Mouse (Mus musculus) heart, embryonic 13.5 days (tissue): ENCODE results near the gene Zmynd15. TPM values are rescaled to one million over a fixed set of nuclear protein-coding genes. Genes with fewer than 3 reads are reported as not detected.

Experiments
- ATAC-seq: fragments of 200-750 bp; cut with Nextera tagmentation; 2 replicates; pipeline ENCODE4 v1.8.0; 2017; ENCODE audit warnings: moderate TSS enrichment; ENCODE audit not compliant: insufficient number of reproducible peaks, low FRiP score, low TSS enrichment; ENCODE audit errors: extremely low read depth
- H3K27ac ChIP-seq: fragments of 300-500 bp; sonication (generic); replicated peaks from 2 replicates; pipeline ENCODE4 v1.5.1; 2015; ENCODE audit warnings: moderate library complexity, mild to moderate bottlenecking, inconsistent platforms
- H3K27me3 ChIP-seq: fragments of 300-500 bp; sonication (generic); replicated peaks from 2 replicates; pipeline ENCODE4 v1.6.1; 2015; ENCODE audit warnings: mild to moderate bottlenecking, inconsistent platforms
- H3K36me3 ChIP-seq: fragments of 300-500 bp; sonication (generic); 2 replicates; pipeline ENCODE4 v1.6.1; 2015; ENCODE audit warnings: mild to moderate bottlenecking, inconsistent platforms
- H3K4me1 ChIP-seq: fragments of 300-500 bp; sonication (generic); 2 replicates; pipeline ENCODE4 v1.6.1; 2015; ENCODE audit warnings: inconsistent platforms
- H3K4me2 ChIP-seq: fragments of 300-500 bp; sonication (generic); 2 replicates; pipeline ENCODE4 v1.6.1; 2015; ENCODE audit warnings: inconsistent platforms, mild to moderate bottlenecking, moderate library complexity
- H3K4me3 ChIP-seq: fragments of 300-500 bp; sonication (generic); 2 replicates; pipeline ENCODE4 v1.5.1; 2015; ENCODE audit warnings: moderate library complexity, mild to moderate bottlenecking, inconsistent platforms
- H3K9ac ChIP-seq: fragments of 300-500 bp; sonication (generic); 2 replicates; pipeline ENCODE4 v1.6.1; 2015; ENCODE audit warnings: inconsistent platforms, mild to moderate bottlenecking, moderate library complexity
- H3K9me3 ChIP-seq: fragments of 300-500 bp; sonication (generic); 2 replicates; pipeline ENCODE4 v1.6.1; 2016; ENCODE audit warnings: inconsistent platforms
- WGBS: fragments of 180-500 bp; shearing (Covaris S2); methylation state at CpG from one replicate; pipeline ENCODE4 v1.1.7; 2015; ENCODE audit warnings: mixed read lengths; 5-methylcytosine and 5-hydroxymethylcytosine counted together
- polyA plus RNA-seq: library from polyadenylated mRNA; unstranded; fragments of >200 nt; fragmentation: Nextera tagmentation; extraction: Ambion mirVana; gene quantifications from 2 replicates; pipeline ENCODE4 v1.2.1, GENCODE M21; 2015

The Zmynd15 gene
- polyA plus RNA-seq, 1 experiment from 2014 or later, result 1.4 TPM

DNA sequence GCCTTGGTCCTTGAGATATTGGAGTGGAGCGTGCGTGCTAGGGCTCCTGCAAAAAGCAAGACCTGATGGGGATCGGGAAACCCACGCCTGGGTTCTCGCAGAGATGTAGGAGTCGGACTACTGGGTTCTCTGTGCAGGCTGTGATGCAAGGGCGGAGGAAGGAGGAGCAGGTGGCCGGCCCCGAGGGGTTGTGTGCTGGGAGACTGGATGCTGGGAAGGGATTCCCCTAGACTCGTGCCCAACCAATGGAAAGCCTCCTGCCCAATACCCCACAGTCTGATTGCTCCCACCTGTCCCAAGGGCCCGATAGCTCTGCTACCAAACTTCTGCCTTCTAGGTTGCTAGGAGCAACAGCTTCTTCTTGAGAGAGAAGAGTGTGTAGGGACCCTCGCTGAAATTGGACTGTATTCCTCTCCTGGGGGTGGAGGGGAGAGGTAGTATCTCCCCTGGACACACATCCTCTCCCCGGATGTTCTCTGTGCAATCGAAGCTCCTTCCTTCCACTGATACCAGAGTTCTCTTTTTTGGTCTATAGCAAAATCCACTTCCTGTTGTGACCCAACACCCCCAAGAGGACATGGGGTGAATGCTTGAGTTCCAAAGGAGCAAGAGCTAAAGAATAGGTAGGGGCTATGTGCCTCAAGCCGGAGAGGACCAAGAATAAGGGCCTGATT is 26.2 kb upstream of the Zmynd15 start:
- no peak for ATAC-seq
- H3K36me3 ChIP-seq, result peaks cover 24% of the 10 kb centered on the region
- 8% methylated on average over 15 of the region's 15 CpGs for WGBS
- H3K27ac ChIP-seq, result peak overlapping the region; percentile 74
- no peaks in the 10 kb centered on the region for H3K27me3 ChIP-seq
- peak overlapping the region; percentile 75 for H3K4me3 ChIP-seq
- peak overlapping the region; percentile 91 for H3K9ac ChIP-seq
- H3K4me1 ChIP-seq, result peaks cover 18% of the 10 kb centered on the region
- H3K4me2 ChIP-seq, result peak overlapping the region; percentile 91
- no peaks in the 10 kb centered on the region for H3K9me3 ChIP-seq

DNA sequence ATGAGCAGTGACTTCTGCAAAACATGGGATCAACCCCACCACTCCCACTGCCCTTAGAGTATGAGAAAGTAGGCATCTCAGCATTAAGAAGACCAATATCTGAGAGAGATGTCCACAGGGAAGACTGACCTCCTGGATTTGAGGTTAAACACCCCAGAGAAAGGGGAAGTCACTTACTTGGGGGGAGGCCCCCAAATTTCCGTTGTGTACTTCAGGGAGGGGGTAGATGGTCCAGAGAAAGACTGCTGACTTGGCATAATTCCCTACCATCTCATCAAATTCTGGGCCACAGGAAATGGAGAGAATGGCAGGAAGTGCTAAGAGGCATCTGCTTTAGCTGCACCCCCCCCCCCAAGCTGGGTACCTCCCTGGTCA is 25.7 kb upstream of the Zmynd15 start:
- H3K27ac ChIP-seq, result 0 out of 2 replicates have a peak overlapping the region, but pooled peaks have one; percentile 74
- peak overlapping the region; percentile 91 for H3K9ac ChIP-seq
- no peak for ATAC-seq
- H3K4me2 ChIP-seq, result peak overlapping the region; percentile 91
- H3K36me3 ChIP-seq, result peaks cover 29% of the 10 kb centered on the region
- H3K9me3 ChIP-seq, result no peaks in the 10 kb centered on the region
- 68% methylated on average over 1 of the region's 1 CpGs for WGBS
- H3K4me3 ChIP-seq, result peak overlapping the region; percentile 75
- peaks cover 18% of the 10 kb centered on the region for H3K4me1 ChIP-seq
- H3K27me3 ChIP-seq, result no peaks in the 10 kb centered on the region

DNA sequence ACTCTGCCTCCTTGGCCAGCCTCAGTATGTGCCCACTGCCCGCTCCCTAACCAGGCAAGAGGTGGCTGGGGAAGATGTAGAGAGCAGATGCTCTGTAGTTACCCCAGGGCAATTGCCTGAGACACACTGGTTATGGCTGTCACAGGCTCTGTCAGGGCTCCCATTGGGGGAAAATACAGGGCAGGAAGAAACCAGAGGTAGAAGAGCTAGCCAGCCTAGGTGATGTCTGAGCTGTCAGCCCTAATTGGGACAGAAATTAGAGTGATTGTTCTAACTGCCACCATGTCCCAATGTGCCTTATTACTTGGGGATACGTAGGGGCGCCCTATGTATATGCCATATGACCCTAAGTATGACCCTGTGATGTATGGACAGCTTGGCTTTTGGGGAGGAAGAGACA is 25.3 kb upstream of the Zmynd15 start:
- 90% methylated on average over 3 of the region's 3 CpGs for WGBS
- peaks cover 18% of the 10 kb centered on the region for H3K4me1 ChIP-seq
- no peaks in the 10 kb centered on the region for H3K27me3 ChIP-seq
- H3K27ac ChIP-seq, result 0 out of 2 replicates have a peak overlapping the region, but pooled peaks have one; percentile 1
- no peak for ATAC-seq
- H3K4me3 ChIP-seq, result peak overlapping the region; percentile 75
- no peaks in the 10 kb centered on the region for H3K9me3 ChIP-seq
- peak overlapping the region; percentile 91 for H3K4me2 ChIP-seq
- H3K9ac ChIP-seq, result peak overlapping the region; percentile 91; the same call in 1 of the 2 replicates
- H3K36me3 ChIP-seq, result peaks cover 33% of the 10 kb centered on the region

GRCm38 (mm10) chr11:70435476-70435875 is 23.8 kb upstream of the Zmynd15 start:
- Histone ChIP-seq H3K36me3 (peaks cover 49% of the 10 kb centered on the region), H3K27ac (no peak overlapping the region), H3K4me3 (no peak overlapping the region), H3K9me3 (no peaks in the 10 kb centered on the region), H3K9ac (peak overlapping the region; percentile 13; the same call in 1 of the 2 replicates), H3K27me3 (no peaks in the 10 kb centered on the region), H3K4me1 (peaks cover 18% of the 10 kb centered on the region), H3K4me2 (no peak overlapping the region)
- no peak for ATAC-seq
- WGBS, result 59% methylated on average over 5 of the region's 5 CpGs

DNA sequence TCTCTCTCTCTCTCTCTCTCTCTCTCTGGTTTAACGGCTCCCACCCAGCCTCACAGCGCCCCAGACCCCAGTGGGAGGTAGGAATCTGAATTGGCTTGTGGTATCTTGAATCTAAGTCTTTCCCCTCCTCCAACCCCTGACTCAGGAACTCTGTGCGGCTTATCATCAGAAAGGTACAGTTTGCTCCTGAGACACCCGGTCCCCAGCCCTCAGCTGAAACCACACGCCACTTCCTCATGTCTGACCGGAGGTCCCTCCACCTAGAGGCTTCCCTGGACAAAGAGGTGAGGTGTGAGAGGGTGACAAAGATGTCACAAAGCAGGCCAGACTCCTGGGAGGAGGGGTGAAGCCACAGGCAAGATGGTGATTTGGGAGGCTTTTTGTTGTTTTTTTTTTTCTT is 21.8 kb upstream of the Zmynd15 start:
- Histone ChIP-seq H3K36me3 (peaks cover 63% of the 10 kb centered on the region), H3K4me1 (peaks cover 14% of the 10 kb centered on the region), H3K9ac (no peak overlapping the region), H3K9me3 (no peaks in the 10 kb centered on the region), H3K4me2 (no peak overlapping the region), H3K27ac (no peak overlapping the region), H3K4me3 (no peak overlapping the region), H3K27me3 (no peaks in the 10 kb centered on the region)
- ATAC-seq, result no peak
- WGBS, result 76% methylated on average over 6 of the region's 6 CpGs

DNA sequence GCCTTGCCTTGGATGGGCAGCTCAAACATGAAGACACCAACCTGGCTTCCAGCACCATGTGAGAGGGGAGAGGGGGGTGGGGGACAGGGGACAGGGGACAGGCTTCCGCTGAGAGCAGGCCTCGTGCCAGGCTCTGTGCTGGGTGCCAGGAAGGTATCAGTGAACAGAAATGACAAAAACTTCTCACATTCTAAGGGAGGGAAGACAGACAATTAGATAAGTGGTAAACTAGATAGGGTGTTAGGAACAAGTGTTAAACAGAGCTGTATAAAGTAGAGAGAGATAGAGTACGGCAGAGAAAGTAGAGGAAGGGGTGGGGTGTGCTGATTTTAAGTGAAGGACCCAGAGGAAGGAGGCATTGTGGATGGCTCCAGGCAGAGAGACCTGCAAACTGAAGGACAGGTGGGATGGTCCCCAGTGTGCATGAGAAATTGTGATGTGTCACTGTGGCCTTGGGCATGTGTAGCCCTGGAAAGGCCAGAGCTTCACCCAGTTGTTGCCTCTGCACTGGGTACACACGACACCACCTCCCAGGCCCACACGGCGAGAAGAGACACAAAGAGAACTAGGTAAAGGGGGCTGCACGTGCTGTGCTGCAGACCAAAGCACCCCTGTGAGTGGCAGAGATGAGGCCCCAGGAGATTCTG is 20.4 kb upstream of the Zmynd15 start:
- peaks cover 5% of the 10 kb centered on the region for H3K4me1 ChIP-seq
- no peak for ATAC-seq
- no peaks in the 10 kb centered on the region for H3K27me3 ChIP-seq
- H3K27ac ChIP-seq, result no peak overlapping the region
- no peaks in the 10 kb centered on the region for H3K9me3 ChIP-seq
- WGBS, result 82% methylated on average over 7 of the region's 7 CpGs
- no peak overlapping the region for H3K4me2 ChIP-seq
- H3K4me3 ChIP-seq, result no peak overlapping the region
- H3K9ac ChIP-seq, result no peak overlapping the region
- peaks cover 63% of the 10 kb centered on the region for H3K36me3 ChIP-seq

- H3K9me3 ChIP-seq, result no peaks in the 10 kb centered on the region
- H3K36me3 ChIP-seq, result peaks cover 62% of the 10 kb centered on the region
- H3K4me1 ChIP-seq, result no peaks in the 10 kb centered on the region
- WGBS, result 84% methylated on average over 4 of the region's 4 CpGs
- H3K9ac ChIP-seq, result no peak overlapping the region
- no peaks in the 10 kb centered on the region for H3K27me3 ChIP-seq
- no peak for ATAC-seq
- H3K4me3 ChIP-seq, result no peak overlapping the region
- no peak overlapping the region for H3K27ac ChIP-seq
- H3K4me2 ChIP-seq, result no peak overlapping the region
Observed at GRCm38 (mm10) chr11:70440637-70441036, 18.6 kb upstream of the Zmynd15 start.

DNA sequence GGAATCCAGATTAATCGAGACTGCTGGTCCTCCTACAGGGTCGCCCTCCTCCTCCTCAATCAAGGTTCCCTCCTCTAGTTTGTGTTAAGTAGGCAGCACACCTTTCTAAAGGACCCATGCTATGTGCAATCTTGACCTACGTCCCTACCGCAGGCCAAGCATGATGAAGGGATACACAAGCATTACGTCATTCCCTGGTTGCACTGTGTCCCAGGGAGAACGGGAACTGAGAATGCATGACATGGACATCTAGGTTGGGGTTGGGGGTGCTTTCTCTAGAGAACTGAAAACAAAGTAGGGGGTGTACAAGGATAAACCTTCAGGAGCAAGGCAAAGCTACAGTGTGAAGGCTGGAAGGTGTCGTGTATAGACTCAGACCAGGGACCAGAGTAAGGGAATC is 17.4 kb upstream of the Zmynd15 start:
- WGBS, result 83% methylated on average over 7 of the region's 7 CpGs
- Histone ChIP-seq H3K9ac (no peak overlapping the region), H3K4me3 (no peak overlapping the region), H3K27me3 (no peaks in the 10 kb centered on the region), H3K9me3 (no peaks in the 10 kb centered on the region), H3K27ac (no peak overlapping the region), H3K36me3 (peaks cover 50% of the 10 kb centered on the region), H3K4me2 (no peak overlapping the region), H3K4me1 (no peaks in the 10 kb centered on the region)
- no peak for ATAC-seq

DNA sequence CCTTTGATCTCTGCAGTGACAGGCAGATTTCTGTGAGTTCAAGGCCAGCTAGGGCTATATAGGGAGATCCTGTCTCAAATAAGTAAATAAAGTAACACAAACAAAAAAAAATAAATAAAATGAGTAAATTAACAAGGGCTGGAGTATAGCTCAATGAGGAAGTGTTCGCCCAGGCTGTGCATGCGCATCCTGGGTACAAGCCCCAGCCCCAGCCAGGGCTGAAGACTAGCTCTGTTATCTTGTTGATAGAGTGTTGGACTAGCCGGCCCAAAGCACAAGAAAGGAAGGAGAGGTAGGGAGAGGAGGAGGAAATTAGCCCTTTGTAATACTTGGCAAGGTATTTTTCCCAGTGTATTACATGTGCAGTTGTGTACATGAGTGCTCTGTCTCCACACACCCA is 15.3 kb upstream of the Zmynd15 start:
- Histone ChIP-seq H3K27ac (no peak overlapping the region), H3K4me2 (no peak overlapping the region), H3K27me3 (no peaks in the 10 kb centered on the region), H3K36me3 (peaks cover 29% of the 10 kb centered on the region), H3K9me3 (no peaks in the 10 kb centered on the region), H3K9ac (no peak overlapping the region), H3K4me3 (no peak overlapping the region), H3K4me1 (no peaks in the 10 kb centered on the region)
- no peak for ATAC-seq
- 77% methylated on average over 3 of the region's 3 CpGs for WGBS

- H3K27ac ChIP-seq, result no peak overlapping the region
- no peaks in the 10 kb centered on the region for H3K27me3 ChIP-seq
- H3K4me1 ChIP-seq, result no peaks in the 10 kb centered on the region
- H3K9ac ChIP-seq, result no peak overlapping the region
- no peaks in the 10 kb centered on the region for H3K9me3 ChIP-seq
- H3K36me3 ChIP-seq, result peaks cover 22% of the 10 kb centered on the region
- ATAC-seq, result no peak
- 65% methylated on average over 6 of the region's 6 CpGs for WGBS
- no peak overlapping the region for H3K4me2 ChIP-seq
- no peak overlapping the region for H3K4me3 ChIP-seq
Observed at GRCm38 (mm10) chr11:70444667-70445066, 14.6 kb upstream of the Zmynd15 start.

- ATAC-seq, result no peak
- Histone ChIP-seq H3K4me1 (peaks cover 3% of the 10 kb centered on the region; the same call in 1 of the 2 replicates), H3K9ac (no peak overlapping the region), H3K4me2 (no peak overlapping the region), H3K9me3 (no peaks in the 10 kb centered on the region), H3K27me3 (no peaks in the 10 kb centered on the region), H3K36me3 (peaks cover 5% of the 10 kb centered on the region), H3K27ac (no peak overlapping the region), H3K4me3 (no peak overlapping the region)
- WGBS, result 25% methylated on average over 3 of the region's 3 CpGs
Observed at GRCm38 (mm10) chr11:70446756-70447155, 12.5 kb upstream of the Zmynd15 start.

DNA sequence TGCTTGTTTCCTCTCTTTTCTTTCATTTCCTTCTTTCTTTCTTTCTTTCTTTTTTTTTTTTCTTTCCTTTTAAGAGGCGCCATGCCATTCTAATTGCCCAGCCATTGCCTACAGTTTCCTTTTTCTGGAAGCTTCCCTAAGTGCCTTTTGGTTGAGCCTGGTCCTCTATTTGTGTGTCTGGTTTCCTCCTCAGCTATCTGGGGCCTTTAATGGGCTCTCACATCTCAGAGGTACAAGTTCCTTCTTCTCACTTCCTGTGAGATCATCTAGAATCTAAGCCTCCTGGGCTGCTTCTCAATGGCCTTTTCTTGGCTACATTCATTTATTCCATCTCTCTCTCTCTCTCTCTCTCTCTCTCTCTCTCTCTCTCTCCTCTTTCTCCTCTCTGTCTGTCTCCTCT is 11.9 kb upstream of the Zmynd15 start:
- Histone ChIP-seq H3K9me3 (no peaks in the 10 kb centered on the region), H3K9ac (no peak overlapping the region), H3K4me1 (peaks cover 5% of the 10 kb centered on the region), H3K36me3 (no peaks in the 10 kb centered on the region), H3K27ac (no peak overlapping the region), H3K27me3 (no peaks in the 10 kb centered on the region), H3K4me3 (no peak overlapping the region), H3K4me2 (no peak overlapping the region)
- ATAC-seq, result no peak
- WGBS, result 66% methylated on average over 1 of the region's 1 CpGs
